Mouse (Mus musculus): ENCODE results near the gene Art4. TPM values are rescaled to one million over a fixed set of nuclear protein-coding genes. Genes with fewer than 3 reads are reported as not detected.
A peak's percentile ranks its signal among the peaks of the same experiment; 100 is the strongest.

Gene Art4
- polyA plus RNA-seq, 1 experiment from 2014 or later = 5.5 TPM

DNA sequence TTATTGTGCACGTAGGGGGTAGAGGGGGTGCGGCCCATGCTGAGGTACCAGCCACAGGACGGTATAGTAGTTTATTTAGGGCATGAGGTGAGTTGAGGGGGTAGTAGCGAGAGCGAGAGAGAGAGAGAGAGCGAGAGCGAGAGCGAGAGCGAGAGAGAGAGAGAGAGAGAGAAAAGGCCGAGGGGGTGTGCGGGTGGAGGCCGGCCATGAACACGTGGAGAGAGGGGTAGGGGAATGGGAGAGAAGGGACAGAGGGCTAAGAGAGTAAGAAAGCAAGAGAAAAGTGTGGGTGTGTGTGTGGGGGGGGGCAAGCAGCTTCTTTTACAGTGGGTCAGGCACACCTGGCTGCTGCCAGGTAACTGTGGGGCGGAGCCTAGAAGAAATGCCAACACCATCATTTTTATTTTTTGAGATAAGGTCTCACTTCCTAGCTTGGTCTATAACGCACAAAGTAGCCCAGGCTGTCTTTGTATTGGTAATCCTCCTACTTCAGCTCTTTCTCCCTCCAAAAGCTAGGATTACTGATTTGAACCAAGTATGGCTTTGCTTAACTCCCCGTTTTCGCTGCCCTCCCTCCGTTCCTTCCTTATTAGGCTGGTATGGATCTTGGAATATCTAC, 50.0 kb downstream of the Art4 start:
- H3K4me3 ChIP-seq (ENCODE audit: low read depth, low read length) = peak overlapping the region; percentile 64
- no peaks in the 10 kb centered on the region for H3K27me3 ChIP-seq (ENCODE audit: control insufficient read depth, insufficient read depth, low read length)
- no peak for ATAC-seq (ENCODE audit: insufficient number of reproducible peaks, insufficient read depth, low FRiP score, low read depth)
- peak overlapping the region; percentile 45 for H3K9ac ChIP-seq (replicated peaks; ENCODE audit: low read depth, low read length)
- peaks cover 8% of the 10 kb centered on the region for H3K36me3 ChIP-seq (ENCODE audit: control insufficient read depth, insufficient read depth, low read length)
- 42% methylated on average over 18 of the region's 18 CpGs for whole genome bisulfite sequencing
- peak overlapping the region; percentile 96 for H3K4me2 ChIP-seq (replicated peaks; ENCODE audit: low read depth, low read length)
- peaks cover 12% of the 10 kb centered on the region; the same call in 1 of the 2 replicates for H3K4me1 ChIP-seq (ENCODE audit: control insufficient read depth, insufficient read depth, low read length)
- no peaks in the 10 kb centered on the region for H3K9me3 ChIP-seq (ENCODE audit: control insufficient read depth, low read depth, low read length)
- peak overlapping the region; percentile 77; the same call in 1 of the 2 replicates for H3K27ac ChIP-seq (ENCODE audit: low read length)

DNA sequence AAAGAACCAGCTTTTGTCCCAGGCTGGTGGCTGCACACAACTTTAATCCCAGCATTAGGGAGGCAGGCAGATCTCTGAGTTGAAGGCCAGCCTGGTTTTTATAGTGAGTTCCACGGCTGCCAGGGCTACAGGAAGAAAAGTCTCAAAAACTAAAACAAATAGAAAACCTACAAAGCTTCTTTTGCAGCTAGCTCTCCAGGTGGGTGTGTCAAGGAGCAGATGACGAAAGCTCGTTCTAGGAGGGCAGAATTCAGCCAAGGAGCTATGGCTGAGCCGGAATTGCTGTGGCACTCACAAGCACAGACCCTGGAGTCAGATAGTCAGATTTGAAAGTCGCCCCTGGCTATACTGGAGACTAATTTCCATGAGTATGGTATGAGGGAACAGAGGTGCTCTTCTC, 50.7 kb downstream of the Art4 start:
- ATAC-seq (ENCODE audit: insufficient number of reproducible peaks, insufficient read depth, low FRiP score, low read depth) = no peak
- Histone ChIP-seq H3K27ac (ENCODE audit: low read length) (peak overlapping the region; percentile 77; the same call in 1 of the 2 replicates), H3K4me3 (ENCODE audit: low read depth, low read length) (no peak overlapping the region)

DNA sequence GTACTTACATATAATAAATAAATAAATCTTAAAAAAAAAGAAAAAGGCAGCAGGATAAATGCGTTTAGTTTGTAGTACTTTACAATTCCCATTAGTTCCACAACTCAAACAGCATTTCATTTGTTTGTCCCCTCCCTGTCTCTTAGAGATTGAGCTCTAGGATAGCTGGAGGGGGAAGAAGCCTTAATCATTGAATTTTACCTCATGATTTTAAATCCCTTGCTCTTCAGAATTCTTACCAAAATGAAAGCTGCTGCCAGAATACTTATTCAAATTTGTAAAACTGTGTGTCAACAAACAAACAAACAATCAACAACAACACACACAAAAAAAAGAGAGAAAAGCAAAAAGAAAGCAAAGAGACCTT, 52.1 kb downstream of the Art4 start:
- H3K27ac ChIP-seq (ENCODE audit: low read length) = peak overlapping the region; percentile 100; the same call in 1 of the 2 replicates
- H3K4me3 ChIP-seq (ENCODE audit: low read depth, low read length) = no peak overlapping the region
- no peak overlapping the region; the same call in 1 of the 2 replicates for H3K4me2 ChIP-seq (replicated peaks; ENCODE audit: low read depth, low read length)
- H3K9ac ChIP-seq (replicated peaks; ENCODE audit: low read depth, low read length) = no peak overlapping the region
- H3K9me3 ChIP-seq (ENCODE audit: control insufficient read depth, low read depth, low read length) = no peaks in the 10 kb centered on the region
- 74% methylated on average over 1 of the region's 1 CpGs for WGBS
- no peaks in the 10 kb centered on the region for H3K36me3 ChIP-seq (ENCODE audit: control insufficient read depth, insufficient read depth, low read length)
- H3K27me3 ChIP-seq (ENCODE audit: control insufficient read depth, insufficient read depth, low read length) = no peaks in the 10 kb centered on the region
- H3K4me1 ChIP-seq (ENCODE audit: control insufficient read depth, insufficient read depth, low read length) = peaks cover 12% of the 10 kb centered on the region; the same call in 1 of the 2 replicates
- ATAC-seq (ENCODE audit: insufficient number of reproducible peaks, insufficient read depth, low FRiP score, low read depth) = no peak

More for the DNA sequence above, 50.7 kb downstream of the Art4 start:
- peaks cover 12% of the 10 kb centered on the region; the same call in 1 of the 2 replicates for H3K4me1 ChIP-seq (ENCODE audit: control insufficient read depth, insufficient read depth, low read length)
- no peaks in the 10 kb centered on the region for H3K9me3 ChIP-seq (ENCODE audit: control insufficient read depth, low read depth, low read length)
- peak overlapping the region; percentile 96 for H3K4me2 ChIP-seq (replicated peaks; ENCODE audit: low read depth, low read length)
- 66% methylated on average over 5 of the region's 5 CpGs for WGBS
- peaks cover 1% of the 10 kb centered on the region; the same call in 1 of the 2 replicates for H3K36me3 ChIP-seq (ENCODE audit: control insufficient read depth, insufficient read depth, low read length)
- no peaks in the 10 kb centered on the region for H3K27me3 ChIP-seq (ENCODE audit: control insufficient read depth, insufficient read depth, low read length)
- no peak overlapping the region for H3K9ac ChIP-seq (replicated peaks; ENCODE audit: low read depth, low read length)

DNA sequence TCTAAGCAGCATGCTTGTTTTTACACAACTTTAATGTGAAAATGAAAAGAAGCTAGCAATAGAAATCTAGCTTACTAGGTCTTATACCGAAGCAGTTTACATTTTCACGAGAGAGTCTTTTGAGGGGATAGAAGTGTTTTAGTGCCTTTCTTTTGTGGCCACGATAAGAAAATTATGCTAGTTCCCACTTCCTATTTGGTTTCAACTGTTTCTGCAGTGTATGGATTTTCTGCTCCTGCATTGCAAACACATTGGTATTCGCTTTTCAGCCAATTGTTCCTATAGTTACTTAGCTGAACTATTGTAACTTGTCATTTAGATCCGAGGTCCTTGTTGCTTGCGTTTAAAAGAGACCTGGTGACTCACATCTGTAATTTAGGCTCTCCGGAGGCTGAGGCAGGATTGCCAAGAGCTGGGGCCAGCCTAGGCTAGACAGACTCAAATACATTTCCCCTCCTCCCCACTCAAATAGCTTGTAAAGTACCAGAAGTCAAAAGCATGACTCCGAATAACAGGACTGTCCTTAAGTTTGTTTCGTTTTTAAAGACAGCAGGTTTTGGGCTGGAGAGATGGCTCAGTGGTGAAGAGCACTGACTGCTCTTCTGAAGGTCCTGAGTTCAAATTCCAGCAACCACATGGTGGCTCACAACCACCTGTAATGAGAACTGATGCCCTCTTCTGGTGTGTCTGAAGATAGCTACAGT, 52.7 kb downstream of the Art4 start:
- H3K4me3 ChIP-seq (ENCODE audit: low read depth, low read length) = peak overlapping the region; percentile 71
- no peak for ATAC-seq (ENCODE audit: insufficient number of reproducible peaks, insufficient read depth, low FRiP score, low read depth)
- no peaks in the 10 kb centered on the region for H3K9me3 ChIP-seq (ENCODE audit: control insufficient read depth, low read depth, low read length)
- H3K36me3 ChIP-seq (ENCODE audit: control insufficient read depth, insufficient read depth, low read length) = no peaks in the 10 kb centered on the region
- H3K4me1 ChIP-seq (ENCODE audit: control insufficient read depth, insufficient read depth, low read length) = peaks cover 12% of the 10 kb centered on the region; the same call in 1 of the 2 replicates
- H3K27me3 ChIP-seq (ENCODE audit: control insufficient read depth, insufficient read depth, low read length) = no peaks in the 10 kb centered on the region
- H3K27ac ChIP-seq (ENCODE audit: low read length) = peak overlapping the region; percentile 100
- WGBS = 27% methylated on average over 9 of the region's 9 CpGs
- peak overlapping the region; percentile 97; the same call in 1 of the 2 replicates for H3K9ac ChIP-seq (replicated peaks; ENCODE audit: low read depth, low read length)
- H3K4me2 ChIP-seq (replicated peaks; ENCODE audit: low read depth, low read length) = peak overlapping the region; percentile 84

DNA sequence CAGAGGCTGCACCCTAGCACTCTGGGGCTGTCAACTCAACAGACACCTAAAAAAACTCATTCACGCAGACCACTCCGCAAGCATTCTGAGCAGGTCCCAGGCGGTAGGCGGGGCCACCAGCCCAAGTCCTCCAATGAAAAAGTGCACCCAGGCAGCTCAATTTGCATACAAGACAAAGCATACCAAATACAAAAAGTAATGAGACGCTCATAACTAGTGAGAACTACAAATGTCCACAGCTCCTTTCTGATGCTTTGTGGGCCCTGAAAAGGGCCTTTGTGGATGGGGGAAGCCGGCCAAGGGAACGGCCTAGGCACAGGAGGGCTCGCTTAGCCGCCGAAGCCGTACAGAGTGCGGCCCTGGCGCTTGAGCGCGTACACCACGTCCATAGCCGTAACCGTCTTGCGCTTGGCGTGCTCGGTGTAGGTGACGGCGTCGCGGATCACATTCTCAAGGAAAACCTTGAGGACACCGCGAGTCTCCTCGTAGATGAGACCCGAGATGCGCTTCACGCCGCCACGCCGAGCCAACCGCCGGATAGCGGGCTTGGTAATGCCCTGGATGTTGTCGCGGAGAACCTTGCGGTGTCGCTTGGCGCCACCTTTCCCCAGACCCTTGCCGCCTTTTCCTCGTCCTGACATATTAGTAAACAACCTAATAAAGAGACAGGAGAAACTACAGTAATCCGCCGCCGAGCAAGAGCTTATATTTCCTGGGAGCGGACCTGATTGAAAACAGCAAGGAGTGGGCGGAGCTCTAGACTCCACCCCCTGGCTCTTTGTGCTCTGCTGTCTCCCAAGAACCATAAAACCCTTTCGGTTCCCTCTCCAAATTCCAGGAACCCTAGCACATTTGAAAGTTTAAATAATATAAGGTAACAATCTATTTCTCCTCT, 53.5 kb downstream of the Art4 start, which contains the start of gene Hist4h4:
Hist4h4 (minus strand) TSS at position 677 of the 895 bp plus-strand sequence.
- Histone ChIP-seq H3K9me3 (ENCODE audit: control insufficient read depth, low read depth, low read length) (no peaks in the 10 kb centered on the region), H3K36me3 (ENCODE audit: control insufficient read depth, insufficient read depth, low read length) (no peaks in the 10 kb centered on the region), H3K9ac (replicated peaks; ENCODE audit: low read depth, low read length) (peak within 1 kb of the TSS; percentile 97), H3K27me3 (ENCODE audit: control insufficient read depth, insufficient read depth, low read length) (no peaks in the 10 kb centered on the region), H3K4me2 (replicated peaks; ENCODE audit: low read depth, low read length) (peak within 1 kb of the TSS; percentile 84), H3K4me3 (ENCODE audit: low read depth, low read length) (peak within 1 kb of the TSS; percentile 71), H3K4me1 (ENCODE audit: control insufficient read depth, insufficient read depth, low read length) (peaks cover 9% of the 10 kb centered on the region; the same call in 1 of the 2 replicates), H3K27ac (ENCODE audit: low read length) (peak within 1 kb of the TSS; percentile 100)
- peak; percentile 74 for ATAC-seq (ENCODE audit: insufficient number of reproducible peaks, insufficient read depth, low FRiP score, low read depth)
- under 1% methylated on average over 50 of the region's 50 CpGs for WGBS

DNA sequence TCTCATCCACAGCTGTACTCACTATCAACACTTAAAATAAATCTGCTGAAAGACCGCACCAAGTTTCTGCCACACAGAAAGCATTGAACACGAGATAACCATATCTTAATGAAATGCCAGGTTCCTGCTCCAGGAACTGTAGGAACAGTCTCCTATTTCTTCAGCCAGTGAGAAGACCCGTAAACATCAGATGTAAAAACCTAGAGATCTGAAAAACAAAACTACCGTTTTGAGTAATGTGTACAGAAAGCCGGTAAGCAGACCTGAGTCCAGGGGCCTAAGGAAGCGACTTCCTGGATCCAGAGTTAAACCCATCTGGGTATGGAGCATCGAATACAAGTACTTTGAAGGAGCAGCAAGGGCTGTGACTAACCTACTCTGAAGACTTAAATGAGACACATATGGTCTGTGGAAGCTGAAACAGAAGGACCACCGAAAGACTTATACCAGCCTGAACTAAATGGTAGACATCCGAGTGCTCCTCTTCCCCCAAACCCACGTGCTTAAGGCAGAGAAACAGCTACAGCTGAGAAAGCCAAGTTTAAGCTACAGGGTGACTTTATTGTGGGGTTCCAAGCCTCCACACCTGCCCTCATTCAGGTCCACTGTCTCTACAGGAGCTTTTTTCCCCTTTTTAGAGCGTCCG, 54.3 kb downstream of the Art4 start:
- Histone ChIP-seq H3K9me3 (ENCODE audit: control insufficient read depth, low read depth, low read length) (no peaks in the 10 kb centered on the region), H3K27me3 (ENCODE audit: control insufficient read depth, insufficient read depth, low read length) (no peaks in the 10 kb centered on the region), H3K36me3 (ENCODE audit: control insufficient read depth, insufficient read depth, low read length) (no peaks in the 10 kb centered on the region), H3K4me2 (replicated peaks; ENCODE audit: low read depth, low read length) (peak overlapping the region; percentile 84), H3K4me1 (ENCODE audit: control insufficient read depth, insufficient read depth, low read length) (peaks cover 9% of the 10 kb centered on the region; the same call in 1 of the 2 replicates), H3K27ac (ENCODE audit: low read length) (peak overlapping the region; percentile 100), H3K4me3 (ENCODE audit: low read depth, low read length) (peak overlapping the region; percentile 71), H3K9ac (replicated peaks; ENCODE audit: low read depth, low read length) (peak overlapping the region; percentile 97)
- WGBS = 15% methylated on average over 12 of the region's 12 CpGs
- no peak for ATAC-seq (ENCODE audit: insufficient number of reproducible peaks, insufficient read depth, low FRiP score, low read depth)

DNA sequence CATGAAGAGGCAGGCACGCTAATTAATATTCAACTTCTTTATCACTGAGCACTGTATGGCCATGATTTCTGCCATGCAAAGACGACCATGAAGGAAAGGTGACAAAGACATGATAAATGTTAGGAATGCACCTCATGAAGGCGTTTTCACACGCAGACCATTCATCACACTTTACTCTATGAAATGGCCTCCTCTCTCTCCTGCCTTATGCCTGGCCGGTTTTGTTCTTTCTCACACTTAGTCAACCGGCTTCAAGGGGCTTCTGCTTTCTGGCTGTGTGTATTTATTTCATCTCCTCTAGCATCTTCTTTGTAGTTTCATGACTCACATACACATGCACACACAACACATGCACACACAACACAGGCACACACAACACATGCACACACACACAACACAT, 56.3 kb downstream of the Art4 start:
- H3K9ac ChIP-seq (replicated peaks; ENCODE audit: low read depth, low read length) = no peak overlapping the region

More for the DNA sequence above, 56.3 kb downstream of the Art4 start:
- no peaks in the 10 kb centered on the region for H3K9me3 ChIP-seq (ENCODE audit: control insufficient read depth, low read depth, low read length)
- no peak overlapping the region for H3K4me2 ChIP-seq (replicated peaks; ENCODE audit: low read depth, low read length)
- H3K4me3 ChIP-seq (ENCODE audit: low read depth, low read length) = no peak overlapping the region
- 69% methylated on average over 6 of the region's 6 CpGs for WGBS
- no peaks in the 10 kb centered on the region for H3K36me3 ChIP-seq (ENCODE audit: control insufficient read depth, insufficient read depth, low read length)
- H3K27ac ChIP-seq (ENCODE audit: low read length) = no peak overlapping the region
- no peak for ATAC-seq (ENCODE audit: insufficient number of reproducible peaks, insufficient read depth, low FRiP score, low read depth)
- peaks cover 6% of the 10 kb centered on the region; the same call in 1 of the 2 replicates for H3K4me1 ChIP-seq (ENCODE audit: control insufficient read depth, insufficient read depth, low read length)
- H3K27me3 ChIP-seq (ENCODE audit: control insufficient read depth, insufficient read depth, low read length) = no peaks in the 10 kb centered on the region
